Mouse (Mus musculus) left cerebral cortex, postnatal 25 days (tissue): ENCODE measurements at regions not wholly inside any gene's neighbourhood (a gene's known extent, or its start where the extent isn't known, plus 50 kb on each side); places are given as distances from the start of the nearest gene placed in this dataset.

ENCODE experiments used
- DNase-seq, 2 experiments: peaks; one replicate each; pipeline ENCODE4 v3.0.0; 2022; ENCODE audit warnings: low spot score in 2 of 2, mixed read lengths in 1 of 2
- intact Hi-C: fragments of 180-260 bp; cut with DNase I; formaldehyde crosslinking; loops from one replicate; pipeline ENCODE4 v1.15.1; 2025

DNA sequence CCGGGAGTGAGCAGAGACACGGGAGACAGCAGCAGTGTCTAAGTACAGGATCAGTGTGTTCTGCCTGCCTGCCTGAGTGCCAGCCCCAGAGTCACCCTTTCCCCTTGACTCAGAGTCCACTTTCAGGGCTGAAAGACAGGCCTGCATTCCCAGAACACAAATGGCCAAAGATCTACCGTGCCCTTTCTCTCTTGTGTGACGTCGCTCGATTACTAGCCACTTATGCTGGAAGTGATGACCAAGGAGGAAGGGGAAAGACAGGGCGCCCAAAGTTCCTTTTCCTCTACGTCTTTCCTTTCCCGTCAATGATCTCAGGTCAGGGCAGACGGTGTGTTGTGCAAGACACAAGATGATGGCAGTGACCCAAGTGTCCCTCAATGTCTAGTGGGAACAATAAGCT lies 166.4 kb upstream of the Gli2 start:
- intact Hi-C loops = no loop called here
- no peak for DNase-seq

DNA sequence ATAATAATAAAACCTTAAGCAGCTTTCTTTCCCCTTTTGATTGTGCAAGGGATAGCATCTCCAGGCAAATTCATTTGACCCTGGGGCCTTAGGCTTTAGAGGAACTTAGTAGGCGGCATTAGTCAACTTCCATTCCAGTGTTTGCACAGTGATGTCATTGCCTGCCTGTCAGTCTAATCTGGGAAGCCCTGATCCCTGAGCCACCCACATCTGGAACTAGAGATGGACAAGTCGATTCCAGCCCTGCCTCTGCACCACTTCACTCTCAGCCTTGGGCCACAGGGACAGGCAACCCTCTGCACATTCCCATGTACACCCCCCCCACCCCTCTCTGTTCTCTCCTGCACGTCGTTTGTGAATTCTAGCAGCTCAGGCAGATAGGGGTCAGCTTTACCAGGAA lies 164.0 kb upstream of the Gli2 start:
- intact Hi-C loops = no loop called here

DNA sequence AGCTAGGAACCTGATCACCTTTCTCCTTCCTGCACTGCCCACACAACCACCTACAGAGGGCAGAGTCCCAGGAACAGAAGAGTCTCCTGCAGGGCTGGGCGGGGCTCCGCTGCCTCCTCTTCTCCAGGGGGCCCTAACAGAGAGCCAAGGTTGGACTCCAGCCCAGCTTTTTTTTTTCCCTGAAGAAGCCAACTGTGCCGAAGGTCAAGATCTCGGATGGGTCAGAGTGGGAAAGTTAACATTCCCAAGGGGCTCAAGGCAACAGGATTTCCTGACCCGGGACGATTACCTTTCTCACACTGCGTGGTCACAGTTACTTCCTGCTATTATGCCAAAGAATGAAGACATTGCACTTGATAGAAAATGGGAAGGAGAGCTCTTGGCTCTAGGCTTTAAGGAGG lies 156.2 kb upstream of the Gli2 start:
- DNase-seq = no peak
- intact Hi-C loops = no loop called here

More for the DNA sequence above, 164.0 kb upstream of the Gli2 start:
- no peak for DNase-seq

DNA sequence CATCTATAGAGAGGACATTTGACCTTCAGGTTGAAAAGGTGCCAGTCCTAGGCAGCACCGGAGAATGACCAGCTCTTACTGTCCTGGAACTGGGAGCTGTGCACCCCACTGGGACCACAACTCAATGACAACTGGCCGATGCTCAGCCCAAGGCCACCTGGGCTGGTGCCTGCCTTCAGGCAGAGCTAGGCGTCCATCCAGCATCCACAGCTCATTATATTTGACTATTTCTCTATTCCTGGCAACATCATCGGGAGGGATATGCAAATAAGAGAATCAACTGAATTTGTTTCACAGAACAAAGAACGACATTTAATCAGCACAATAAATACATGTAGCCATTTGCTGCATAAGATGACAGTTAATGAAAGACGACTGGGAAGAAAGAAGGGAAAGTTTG lies 149.0 kb upstream of the Gli2 start:
- intact Hi-C loops = no loop called here
- DNase-seq = no peak

DNA sequence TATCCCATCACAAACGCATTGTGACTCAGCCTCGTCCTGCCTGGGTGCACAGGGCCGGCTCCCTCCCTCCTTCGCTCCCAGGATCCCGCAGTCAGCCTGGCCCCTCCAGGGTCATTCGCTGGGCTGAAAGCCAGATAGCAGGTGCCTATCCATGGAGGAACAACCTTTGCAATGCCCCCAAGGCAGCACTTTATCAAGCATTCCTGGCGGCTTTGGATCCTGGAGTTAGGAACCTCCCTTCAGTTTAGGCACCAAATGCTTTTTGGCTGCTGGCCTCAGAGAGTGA lies 143.9 kb upstream of the Gli2 start:
- no peak for DNase-seq
- intact Hi-C loops = no loop called here

DNA sequence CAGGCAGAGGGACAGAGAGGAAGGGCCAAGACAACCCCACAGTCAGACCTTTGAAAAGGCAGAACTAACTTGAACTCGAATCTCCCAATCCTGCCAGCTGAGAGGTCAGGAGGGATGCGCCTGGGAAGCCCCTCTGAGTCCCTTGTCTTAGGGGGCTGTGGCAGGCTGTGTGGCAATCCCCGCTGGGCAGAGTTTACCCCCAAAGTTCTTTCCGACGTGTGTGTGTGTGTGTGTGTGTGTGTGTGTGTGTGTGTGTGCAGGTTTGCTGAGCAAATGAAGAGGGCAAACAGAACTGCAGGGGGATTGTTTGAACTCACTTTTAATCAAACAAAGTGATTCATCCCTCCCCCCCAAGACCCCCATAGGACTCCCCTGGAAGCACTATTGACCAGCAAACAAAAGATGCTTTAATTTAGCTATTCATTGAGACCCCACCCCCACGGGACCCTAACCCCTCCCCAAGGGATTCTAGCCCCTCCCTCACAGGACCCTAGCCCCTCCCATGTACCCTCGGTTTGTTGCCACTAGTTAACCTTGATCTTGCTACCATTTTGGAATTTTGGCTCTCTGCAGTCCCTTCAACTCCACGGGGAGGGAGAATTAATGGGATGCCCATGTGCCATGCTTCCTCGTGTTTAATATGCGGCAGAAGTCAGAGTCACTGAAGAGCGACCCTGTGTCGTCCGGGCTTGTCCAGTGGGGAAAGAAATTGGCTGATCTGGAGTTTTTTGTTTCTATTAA lies 143.4 kb upstream of the Gli2 start:
- intact Hi-C loops = no loop called here
- DNase-seq = no peak

DNA sequence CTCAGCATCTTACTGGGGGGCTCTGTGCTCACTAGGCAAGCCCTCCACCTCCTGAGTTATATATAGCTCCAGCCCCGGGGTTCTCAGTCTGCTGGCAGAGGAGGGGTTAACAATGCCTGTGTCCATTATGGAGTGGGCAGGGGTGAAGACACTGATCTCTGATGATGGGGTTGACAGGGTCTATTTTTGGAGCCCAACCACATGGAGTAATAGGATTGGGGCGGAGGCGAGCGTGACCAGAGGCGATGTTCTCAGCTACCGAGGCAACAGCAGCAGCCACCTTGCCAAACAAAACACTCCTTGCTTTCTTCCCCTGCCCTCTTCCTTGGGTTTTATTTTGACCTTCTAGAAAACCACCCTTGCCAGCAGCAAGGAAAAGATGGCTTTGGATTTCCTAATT lies 141.1 kb upstream of the Gli2 start:
- intact Hi-C loops = no loop called here
- DNase-seq = no peak

DNA sequence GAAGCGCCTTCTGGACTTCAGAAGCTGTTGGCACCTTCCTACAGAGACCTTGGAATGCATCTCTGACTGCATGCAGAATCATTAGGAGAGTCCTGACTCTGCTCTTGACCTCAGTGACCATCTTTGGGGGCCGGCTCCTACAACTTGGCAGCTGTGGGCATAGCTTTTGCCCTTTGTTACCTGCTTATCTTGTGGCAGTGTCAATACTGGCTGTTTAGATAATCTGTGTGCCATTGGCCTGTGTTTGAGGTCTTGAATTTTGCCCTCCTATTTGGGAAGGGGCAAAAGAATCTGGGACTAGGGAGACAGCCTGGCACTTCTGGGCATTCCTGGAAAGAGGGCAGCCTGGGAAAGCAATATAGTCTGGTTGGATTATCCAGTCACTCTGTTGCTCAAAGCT lies 137.8 kb upstream of the Gli2 start:
- intact Hi-C loops = no loop called here
- no peak for DNase-seq

DNA sequence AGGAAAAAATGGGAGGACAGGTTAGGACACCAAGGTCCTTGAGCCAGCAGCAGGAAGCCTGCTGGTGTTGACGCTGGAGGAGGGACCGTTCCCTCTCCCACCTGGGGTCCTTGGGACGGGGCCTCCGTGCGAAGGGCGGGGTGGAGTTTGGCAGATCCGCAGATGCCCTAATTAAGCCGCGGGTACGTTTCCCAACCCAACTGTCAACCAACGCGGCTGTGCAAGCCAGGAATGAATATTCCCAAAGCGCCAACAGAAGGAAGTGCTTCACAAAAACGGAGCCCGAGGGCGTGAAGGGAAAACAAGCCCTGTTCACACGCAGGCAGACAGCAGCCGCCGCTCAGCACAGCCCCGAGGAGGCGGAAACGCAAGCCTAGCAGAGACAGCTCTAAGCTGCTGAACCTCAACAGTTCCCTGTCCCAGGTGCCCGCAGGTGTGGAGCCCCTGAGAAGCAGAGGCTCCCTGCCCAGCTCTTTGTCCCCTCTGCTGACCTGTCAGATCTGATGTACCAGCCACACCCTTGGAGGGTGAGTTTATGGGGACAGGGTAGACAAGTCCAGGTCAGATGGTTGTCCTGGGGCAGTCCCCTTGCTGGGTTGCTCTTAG lies 136.1 kb upstream of the Gli2 start:
- intact Hi-C loops = loop anchor here (5.0 kb wide), 2 partner anchors 198 to 233 kb away; partner anchors contain the start of gene Inhbb
- DNase-seq = peak; percentile 75 to 88

DNA sequence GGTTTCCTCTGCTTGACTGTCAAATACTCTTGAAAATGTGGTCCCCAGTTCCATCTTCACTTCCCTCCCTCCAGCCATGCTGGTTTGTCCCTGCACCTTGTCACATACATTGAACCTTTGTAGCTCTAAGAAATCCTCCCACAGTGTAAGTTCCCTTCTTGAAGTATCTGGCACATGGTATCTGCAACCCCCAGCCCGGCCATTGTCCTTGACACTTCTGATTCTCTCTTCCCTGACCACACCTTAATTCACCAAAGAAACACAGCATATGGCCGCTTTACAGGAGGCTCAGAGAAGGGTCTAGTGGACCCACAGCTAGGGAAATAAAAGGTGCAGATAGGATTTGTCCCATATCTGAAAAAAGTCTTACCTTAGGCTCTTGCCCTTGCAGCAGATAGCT lies 133.9 kb upstream of the Gli2 start:
- intact Hi-C loops = loop anchor here (5.0 kb wide), 2 partner anchors 200 to 235 kb away; partner anchors contain the start of gene Inhbb

DNA sequence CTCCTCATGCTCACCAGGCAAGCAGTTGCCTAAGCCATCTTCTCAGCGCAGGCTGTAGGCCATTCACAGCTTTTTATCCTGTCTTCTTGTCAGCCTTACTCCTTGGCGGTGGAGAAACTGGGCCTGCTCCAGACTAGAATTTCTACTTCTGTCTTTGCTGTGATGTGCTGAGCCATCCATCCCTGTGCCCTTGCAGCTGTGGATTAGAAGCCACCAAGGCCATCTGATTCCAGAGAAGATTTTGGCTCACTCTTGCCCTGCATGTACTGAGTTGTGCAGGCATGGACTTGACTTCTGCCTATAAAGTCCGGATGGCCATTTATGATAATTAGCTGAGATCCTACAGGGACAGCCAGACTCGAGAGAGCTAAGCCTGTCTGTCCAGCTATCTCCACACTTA lies 133.4 kb upstream of the Gli2 start:
- intact Hi-C loops = loop anchor here (5.0 kb wide), 2 partner anchors 200 to 235 kb away; partner anchors contain the start of gene Inhbb
- no peak for DNase-seq

More for the DNA sequence above, 133.9 kb upstream of the Gli2 start:
- DNase-seq = no peak

DNA sequence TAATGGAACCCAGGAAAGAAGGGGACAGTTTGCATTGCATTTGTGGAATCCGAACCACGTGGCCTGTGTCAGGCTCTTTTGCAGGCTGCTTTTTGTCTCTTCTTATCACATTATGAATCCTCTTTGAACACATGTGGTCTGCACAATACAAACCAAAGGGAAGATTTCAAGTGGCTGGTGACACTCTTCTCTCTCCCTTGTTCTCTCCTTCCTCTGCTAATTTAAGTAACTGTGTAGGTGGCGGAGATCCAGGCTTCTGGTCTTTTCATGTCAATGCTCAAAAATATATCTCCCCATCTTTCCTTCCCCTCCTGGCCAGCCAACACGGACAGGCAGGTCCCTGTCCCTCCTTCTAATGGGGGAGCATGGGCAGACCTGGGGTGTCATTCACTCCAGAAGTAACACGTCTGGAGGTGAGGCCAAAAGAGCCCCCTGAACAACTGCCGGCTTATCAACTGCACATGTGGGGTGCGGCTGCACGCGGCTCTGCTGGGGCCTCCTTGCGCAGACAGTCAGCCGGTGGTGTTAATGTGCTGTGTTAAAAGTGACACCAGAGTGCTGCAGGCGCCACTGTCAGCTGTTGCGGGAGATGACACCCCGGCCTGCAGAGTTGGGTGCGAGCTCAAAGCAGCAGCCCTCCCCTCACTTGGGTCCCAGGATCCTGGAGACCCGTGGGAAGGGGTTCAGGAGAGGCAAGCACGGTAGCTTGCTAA lies 130.3 kb upstream of the Gli2 start:
- DNase-seq = peak; percentile 51 to 64

DNA sequence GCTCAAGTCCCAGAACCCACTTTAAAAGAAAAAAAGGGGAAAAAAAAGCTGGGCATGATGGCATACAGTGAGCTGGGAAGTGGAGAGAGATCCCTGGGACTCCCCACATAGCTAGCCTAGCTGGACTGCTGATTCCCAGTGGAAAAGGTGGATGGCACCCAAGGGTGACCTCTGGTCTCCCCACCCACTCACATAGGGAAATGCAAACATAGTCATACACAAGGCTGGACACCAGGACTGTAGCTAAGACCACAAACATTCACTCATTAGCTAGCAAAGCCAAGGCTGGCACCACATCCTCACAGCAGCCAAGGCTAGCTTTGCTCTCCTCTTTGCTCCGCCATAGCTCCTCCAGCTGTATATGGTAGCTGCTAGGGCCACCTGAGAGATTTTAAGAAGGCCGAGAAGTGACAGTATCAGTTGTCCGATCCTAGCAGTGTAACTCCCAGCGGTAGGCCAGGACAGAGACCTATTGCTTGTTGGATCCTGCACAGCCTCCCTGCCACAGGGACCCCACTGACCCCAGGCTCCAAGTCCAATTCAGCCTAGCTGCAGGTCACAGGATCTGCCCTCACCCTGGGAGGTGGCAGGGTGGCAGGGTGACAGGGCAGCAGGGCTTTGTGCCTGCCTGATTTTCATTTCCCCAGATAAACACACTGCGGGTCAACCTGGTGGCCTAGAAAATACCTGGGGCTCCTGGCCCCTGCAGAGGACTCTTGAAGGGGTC lies 119.8 kb upstream of the Gli2 start:
- no peak for DNase-seq
- intact Hi-C loops = no loop called here

More for the DNA sequence above, 130.3 kb upstream of the Gli2 start:
- intact Hi-C loops = no loop called here

DNA sequence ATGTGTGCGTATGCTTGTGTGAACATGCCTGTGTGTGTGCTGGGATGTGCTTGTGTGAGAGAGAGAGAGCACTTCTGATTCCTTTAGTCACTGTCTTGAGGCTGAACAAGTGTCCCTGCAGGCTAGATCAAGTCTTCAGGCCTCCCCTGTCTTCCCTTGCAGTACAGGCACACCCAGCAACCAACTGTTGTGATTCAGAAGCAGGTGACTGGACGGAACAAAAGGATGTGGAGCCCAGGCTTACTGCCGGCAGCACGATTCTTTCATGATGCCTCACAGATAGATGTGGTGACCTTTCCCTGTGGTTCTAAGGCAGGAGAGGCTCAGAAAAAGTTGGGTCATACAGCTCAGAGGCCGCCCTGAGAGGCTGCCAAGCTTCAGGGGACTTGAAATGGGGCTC lies 114.0 kb upstream of the Gli2 start:
- no peak for DNase-seq
- intact Hi-C loops = no loop called here

DNA sequence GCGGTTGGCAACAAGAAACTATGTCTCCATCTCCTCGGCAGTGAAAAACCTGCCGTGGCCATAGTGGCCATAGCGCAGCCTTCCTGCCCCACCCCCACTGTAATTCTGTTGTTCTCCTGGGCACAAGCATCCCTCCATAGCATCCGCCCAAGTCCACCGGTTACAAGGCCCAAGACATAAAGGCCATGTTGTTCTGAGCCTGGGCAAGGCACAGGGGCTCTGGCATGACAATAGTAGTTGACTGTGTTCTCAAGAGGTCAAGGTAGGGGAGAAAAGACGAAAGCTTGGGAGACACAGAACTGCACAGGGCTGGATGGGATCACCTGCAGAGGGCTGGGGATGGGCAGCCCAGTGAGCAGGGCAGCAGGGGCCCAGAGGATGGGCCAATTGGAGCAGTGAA lies 112.9 kb upstream of the Gli2 start:
- intact Hi-C loops = no loop called here
- no peak for DNase-seq

DNA sequence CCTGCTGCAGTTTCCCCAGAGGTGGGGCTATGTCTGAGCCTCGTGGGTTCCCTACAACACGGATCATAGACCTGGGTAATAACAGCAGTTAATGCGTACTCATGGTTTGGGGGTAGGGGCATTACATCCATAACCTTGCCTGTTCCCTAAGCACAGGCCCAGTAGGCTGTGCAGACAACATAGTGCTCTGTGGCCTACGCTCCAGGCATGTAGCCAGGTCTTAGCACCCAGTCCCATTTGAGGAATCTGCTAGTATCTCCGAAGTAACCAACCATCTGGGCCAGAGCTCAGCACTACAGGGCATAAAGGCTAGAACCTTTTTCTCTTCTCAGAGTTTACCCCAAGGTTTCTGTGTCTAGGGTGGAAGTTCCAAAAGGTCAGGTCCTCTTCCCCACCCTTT lies 111.4 kb upstream of the Gli2 start:
- intact Hi-C loops = no loop called here
- no peak for DNase-seq

DNA sequence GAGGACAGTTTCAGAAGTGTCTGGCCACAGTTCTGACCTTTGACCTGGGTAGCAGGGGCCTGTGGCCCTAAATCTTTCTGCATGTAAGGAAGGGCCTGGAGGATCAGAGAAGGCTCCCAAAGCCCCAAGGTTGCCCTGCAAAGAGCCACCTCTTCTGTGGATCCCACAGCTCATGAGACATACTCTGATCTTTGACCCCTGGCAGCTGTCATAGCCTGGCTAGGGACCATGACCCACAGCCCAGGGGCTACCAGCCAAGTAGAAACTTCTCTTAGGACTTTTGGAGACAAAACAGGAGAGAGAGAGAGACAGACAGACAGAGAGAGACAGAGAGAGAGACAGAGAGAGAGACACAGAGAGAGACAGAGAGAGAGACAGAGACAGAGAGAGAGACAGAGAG lies 110.4 kb upstream of the Gli2 start:
- intact Hi-C loops = no loop called here
- no peak for DNase-seq

DNA sequence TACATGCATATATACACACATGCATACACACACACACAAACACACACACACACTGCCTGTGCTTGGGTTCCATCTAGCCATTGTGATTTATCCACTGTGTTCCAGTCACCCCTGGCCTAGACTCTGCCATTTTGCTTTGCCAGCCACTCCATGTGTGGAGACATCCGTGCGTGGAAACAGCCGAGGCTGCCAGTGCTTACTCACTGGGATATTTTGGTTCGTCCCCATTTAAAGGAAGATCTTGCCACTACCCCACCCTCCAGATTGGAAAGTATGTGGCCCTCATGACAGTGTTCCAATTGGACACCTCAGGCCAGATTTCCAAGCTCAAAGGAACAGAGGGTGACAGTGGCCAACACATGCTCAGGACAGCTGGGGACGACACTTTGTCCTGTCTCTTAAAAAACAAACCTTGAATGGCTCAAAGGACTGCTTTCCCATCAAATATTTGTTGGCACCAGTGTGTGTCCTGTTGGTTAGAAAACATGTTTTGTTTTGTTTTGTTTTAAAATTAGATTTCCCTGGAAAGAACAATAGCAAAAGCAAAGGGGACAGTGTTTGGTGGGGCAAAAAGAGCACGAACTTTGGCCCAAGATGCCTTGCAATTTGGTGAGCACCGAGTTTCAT lies 109.8 kb upstream of the Gli2 start:
- peak in 1 of 2 experiments; percentile 56 for DNase-seq
- intact Hi-C loops = no loop called here

DNA sequence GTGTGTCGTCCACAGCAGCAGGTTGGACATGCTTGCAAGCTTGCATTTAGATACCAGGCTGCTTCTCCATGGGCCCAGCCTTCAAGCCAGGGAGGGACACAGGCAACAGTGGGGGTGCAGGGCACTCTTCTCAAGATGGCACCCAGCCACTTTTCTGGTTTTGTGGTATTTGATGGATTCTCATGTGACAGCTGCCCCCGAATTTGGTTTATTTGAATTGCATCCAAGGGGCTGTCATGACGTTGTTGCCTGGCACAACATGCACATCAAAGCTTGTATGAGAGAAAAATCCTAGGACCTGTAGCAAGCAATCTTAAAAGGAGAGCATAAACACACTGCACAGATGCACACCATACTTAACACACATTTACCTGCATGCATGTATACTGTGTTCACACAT lies 108.3 kb upstream of the Gli2 start:
- DNase-seq = no peak
- intact Hi-C loops = no loop called here

DNA sequence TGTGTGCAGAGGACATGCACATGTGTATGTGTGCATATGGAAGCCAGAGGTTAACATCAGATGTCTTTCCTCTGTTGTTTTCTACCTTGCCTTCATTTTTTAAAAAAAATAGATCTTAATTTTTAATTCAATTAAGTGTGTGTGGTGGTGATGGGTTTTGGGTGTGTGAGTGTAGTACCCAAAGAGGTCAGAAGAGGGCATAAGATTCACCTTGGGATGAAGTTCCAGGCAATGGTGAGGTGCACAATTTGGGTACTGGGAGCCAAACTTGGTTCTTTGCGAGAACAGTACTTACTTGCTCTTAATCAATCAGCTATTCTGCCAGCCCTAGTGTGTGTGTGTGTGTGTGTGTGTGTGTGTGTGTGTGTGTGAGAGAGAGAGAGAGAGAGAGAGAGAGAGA lies 106.9 kb upstream of the Gli2 start:
- DNase-seq = no peak
- intact Hi-C loops = no loop called here
